Mouse (Mus musculus): ENCODE measurements around the gene Wnt1.

Gene Wnt1

DNA sequence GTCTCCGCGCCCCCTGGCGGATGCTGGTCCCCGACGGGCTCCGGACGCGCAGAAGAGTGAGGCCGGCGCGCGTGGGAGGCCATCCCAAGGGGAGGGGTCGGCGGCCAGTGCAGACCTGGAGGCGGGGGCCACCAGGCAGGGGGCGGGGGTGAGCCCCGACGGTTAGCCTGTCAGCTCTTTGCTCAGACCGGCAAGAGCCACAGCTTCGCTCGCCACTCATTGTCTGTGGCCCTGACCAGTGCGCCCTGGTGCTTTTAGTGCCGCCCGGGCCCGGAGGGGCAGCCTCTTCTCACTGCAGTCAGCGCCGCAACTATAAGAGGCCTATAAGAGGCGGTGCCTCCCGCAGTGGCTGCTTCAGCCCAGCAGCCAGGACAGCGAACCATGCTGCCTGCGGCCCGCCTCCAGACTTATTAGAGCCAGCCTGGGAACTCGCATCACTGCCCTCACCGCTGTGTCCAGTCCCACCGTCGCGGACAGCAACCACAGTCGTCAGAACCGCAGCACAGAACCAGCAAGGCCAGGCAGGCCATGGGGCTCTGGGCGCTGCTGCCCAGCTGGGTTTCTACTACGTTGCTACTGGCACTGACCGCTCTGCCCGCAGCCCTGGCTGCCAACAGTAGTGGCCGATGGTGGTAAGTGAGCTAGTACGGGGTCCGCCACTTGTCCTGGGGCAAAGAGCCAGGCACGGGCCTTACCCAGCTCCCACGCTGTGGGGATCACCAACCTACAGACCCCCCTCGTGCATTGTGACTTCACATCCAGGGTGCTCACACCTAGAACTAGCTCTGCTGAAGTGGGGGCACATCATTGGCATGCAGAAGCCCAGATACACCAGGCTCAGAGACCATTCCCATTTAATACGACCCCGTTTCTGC lies at the start of gene Wnt1:
Wnt1 (plus strand) TSS at position 197 of the 875 bp plus-strand sequence.
- peak in 1 of 2 experiments; percentile 55 for DNase-seq (ENCODE audit: low spot score in 2 of 2)

DNA sequence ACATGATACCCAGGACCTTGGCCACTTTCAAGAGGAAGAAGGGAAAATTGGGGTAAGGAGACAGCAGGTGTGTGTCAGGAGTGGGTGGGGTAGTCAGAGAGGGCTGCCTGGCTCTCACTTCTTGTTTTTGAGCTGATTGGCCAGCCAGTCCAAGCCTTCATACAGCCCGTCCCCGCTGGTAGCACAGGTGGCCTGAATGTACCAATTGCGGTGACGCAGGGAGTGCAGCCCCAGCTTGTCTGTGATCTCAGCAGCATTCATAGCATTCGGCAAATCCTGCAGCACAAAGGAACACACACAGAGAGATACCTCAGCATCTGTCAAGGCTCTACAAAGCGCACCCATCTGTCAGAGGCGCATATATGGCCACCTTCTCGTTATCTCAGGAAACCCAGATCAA lies 49.4 kb upstream of the Wnt1 start:
- DNase-seq (ENCODE audit: low spot score in 2 of 2), result no peak

- DNase-seq (ENCODE audit: low spot score in 2 of 2), result no peak
Observed at GRCm38 (mm10) chr15:98742766-98743428, 46.8 kb upstream of the Wnt1 start.

- peak; percentile 59 to 77 for DNase-seq (ENCODE audit: low spot score in 2 of 2)
Observed at GRCm38 (mm10) chr15:98743863-98744262, 45.8 kb upstream of the Wnt1 start.

GRCm38 (mm10) chr15:98746344-98746965 lies 43.2 kb upstream of the Wnt1 start:
- no peak for DNase-seq (ENCODE audit: low spot score in 2 of 2)

GRCm38 (mm10) chr15:98747296-98747695 lies 42.4 kb upstream of the Wnt1 start:
- no peak for DNase-seq (ENCODE audit: low spot score in 2 of 2)

DNA sequence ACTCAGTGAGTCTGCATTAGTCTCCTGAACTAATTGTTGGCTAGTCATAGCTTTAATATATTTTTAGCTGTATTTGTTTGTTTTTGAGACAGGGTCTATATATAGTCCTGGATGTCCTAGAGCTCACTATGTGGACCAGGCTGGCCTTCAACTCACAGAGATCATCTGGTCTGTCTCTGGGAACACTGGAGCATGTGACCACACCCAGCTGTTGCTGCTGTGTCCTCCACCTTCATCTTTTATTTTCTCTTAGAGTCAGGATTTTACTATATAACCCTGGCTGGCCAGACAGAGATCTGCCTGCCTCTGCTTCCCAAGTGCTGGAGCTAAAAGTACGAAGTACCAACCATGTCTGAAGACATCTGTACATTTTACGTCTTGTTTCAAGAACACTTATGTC lies 40.6 kb upstream of the Wnt1 start:
- DNase-seq (ENCODE audit: low spot score in 2 of 2), result no peak

DNA sequence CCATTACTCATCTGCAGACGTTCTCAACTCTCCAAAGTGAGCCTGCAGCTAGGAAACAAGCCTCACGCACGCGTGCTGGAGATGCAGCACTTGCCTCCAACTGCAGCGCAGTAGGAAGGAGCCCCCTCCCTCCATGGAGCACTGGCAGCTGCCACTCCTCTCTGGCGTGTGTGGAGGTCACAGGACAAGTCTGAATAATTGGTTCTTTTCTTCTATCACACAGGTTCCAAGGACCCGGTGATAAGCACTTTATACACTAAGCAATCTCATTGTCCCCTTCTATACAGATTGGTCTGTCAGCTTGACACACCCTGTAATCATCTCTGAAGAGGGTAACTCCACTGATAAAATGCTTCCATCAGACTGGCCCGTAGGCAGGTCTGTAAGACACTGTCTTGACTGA lies 36.6 kb upstream of the Wnt1 start:
- no peak for DNase-seq (ENCODE audit: low spot score in 2 of 2)

DNA sequence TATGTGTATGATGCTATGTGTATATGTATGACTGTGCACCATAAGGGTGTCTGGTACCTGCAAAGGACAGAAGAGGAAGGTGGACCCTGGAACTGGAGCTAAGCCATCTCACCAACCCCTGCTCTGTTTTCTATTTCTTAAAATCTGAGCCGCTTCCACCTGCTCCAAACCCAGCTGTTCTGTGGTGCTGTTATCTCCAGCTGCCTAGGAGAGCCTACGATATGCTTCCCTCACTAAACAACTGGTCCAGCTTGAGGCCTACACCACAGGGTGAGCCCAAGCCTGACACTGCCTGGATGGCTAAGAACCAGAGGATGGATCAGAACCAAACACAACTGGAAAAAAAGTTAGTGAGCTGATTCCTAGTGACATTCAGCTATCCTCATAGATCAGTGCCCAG lies 35.5 kb upstream of the Wnt1 start:
- no peak for DNase-seq (ENCODE audit: low spot score in 2 of 2)

GRCm38 (mm10) chr15:98762201-98762621 lies 27.4 kb upstream of the Wnt1 start:
- DNase-seq (ENCODE audit: low spot score in 2 of 2), result peak in 1 of 2 experiments; percentile 40

DNA sequence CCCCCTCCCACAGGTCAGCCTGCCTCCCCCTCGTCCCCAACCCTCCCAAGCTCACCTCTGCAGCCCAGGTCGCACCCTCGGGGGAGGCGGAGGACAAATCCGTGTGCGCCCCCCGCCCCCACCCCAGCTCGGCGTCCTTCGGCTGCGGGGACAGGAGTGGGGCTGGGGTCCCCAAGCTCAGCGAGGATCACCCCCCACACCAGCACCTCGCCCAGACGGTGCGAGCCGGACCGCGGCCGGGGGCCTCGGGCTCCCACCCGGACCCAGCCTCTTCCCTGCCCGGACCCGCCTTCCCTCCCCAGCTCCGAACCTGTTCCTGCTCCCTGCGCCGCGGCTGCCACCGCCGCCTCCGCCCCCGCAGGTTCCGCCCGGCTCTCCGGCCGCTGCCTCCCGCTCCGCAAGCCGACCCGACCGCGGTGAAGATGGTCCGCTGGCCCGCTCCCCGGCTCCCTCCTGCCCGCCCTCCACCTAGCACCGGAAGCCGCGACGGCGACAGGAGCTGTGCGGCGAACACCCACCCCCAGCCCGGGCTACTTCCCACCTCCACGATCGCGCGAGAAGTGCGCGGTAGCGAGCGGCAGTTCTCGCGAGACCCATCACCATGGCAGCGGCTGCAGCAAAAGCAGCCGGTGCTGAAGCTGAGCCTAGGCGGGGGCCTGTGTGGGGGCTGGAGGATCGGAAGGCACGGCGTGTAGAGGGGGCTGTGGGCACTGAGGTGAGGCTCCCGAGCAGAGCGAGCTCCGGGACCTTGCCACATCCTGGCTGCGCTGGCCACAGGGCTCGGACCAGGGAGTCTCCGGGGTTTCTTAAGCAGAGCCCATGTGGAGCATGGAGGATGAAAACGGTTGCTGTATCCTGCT lies 26.8 kb upstream of the Wnt1 start, which contains the start of gene Arf3:
Arf3 (minus strand) TSS at position 545 of the 860 bp plus-strand sequence.
- DNase-seq (ENCODE audit: low spot score in 2 of 2), result peak; percentile 93 to 95

DNA sequence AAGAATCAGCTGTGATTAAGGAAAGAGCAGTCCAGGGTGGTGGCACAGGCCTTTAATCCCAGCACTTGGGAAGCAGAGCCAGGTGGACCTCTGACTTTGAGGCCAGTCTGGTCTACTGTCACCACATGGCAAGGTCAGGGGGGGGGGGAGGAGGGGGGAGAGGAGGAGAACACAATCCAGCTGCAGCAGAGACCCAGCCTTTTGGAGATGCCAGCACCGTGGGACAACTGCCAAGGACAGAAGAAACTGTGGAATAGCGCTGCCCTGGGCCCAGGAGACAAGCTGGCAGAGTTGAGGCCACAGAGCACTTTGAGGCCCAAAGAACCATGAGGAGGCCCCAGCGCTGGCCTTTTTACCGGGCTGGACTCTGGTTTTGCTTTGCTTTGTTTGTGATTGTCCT lies 23.7 kb upstream of the Wnt1 start:
- no peak for DNase-seq (ENCODE audit: low spot score in 2 of 2)

DNA sequence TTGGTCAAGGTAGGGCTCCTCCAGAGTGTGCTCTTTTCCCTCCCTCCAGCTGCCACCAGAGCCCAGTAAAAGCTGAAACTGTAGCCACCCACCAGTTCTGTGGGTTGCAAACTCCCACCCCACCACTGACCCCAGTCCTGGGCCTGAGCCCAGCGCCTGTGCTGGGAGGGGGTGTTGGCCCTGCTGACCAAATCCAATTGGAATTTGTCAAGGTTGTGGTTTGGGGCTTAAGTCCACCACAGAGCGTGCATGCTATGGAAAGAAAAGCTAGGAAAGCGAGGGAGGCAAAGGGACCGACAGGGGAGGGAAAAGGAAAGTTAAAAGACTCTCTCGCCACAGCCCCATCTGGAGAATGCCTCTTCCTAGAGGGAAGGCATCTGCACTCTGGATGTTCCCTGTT lies 21.4 kb upstream of the Wnt1 start:
- no peak for DNase-seq (ENCODE audit: low spot score in 2 of 2)

GRCm38 (mm10) chr15:98771813-98772425 lies 17.7 kb upstream of the Wnt1 start:
- DNase-seq (ENCODE audit: low spot score in 2 of 2), result no peak

GRCm38 (mm10) chr15:98772511-98773211 lies 17.0 kb upstream of the Wnt1 start:
- peak in 1 of 2 experiments; percentile 37 for DNase-seq (ENCODE audit: low spot score in 2 of 2)

- DNase-seq (ENCODE audit: low spot score in 2 of 2), result no peak
Observed at GRCm38 (mm10) chr15:98774096-98774495, 15.6 kb upstream of the Wnt1 start.

- no peak for DNase-seq (ENCODE audit: low spot score in 2 of 2)
Observed at GRCm38 (mm10) chr15:98775533-98775932, 14.1 kb upstream of the Wnt1 start.

DNA sequence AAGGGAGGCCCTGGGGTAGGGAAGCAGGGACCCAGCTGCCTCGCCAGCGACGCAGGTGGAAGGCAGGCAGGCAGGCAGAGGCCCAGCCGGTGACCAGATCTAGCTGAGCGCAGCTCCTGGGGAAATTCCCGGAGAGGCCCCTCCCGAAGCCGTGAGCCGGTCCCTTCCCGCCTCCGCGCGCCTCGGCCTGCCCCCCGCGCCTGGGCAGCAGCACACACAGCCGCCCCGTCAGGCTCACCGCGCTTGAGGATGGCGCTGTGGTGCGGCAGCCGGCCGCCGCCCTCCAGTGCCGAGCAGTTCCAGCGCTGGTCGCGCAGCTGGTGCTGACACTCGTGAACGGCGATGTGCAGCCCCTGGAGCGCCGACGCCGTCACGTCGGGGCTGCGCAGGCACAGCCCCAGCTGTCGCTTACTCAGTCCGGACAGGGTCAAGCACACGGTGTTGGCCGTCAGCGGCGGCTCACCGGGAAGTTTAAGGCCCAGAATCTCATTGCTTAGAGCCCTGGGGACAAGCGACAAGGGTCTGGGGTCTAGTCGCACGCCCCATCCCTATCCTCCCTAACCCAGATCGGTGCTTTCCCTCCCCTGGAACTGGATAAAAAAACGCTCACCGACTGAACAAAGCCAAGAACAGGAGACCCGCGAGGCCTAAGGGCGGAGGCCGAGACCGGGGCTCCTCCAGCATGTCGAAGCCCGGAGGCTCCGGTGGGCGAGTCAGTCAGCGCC lies 13.2 kb upstream of the Wnt1 start:
- no peak for DNase-seq (ENCODE audit: low spot score in 2 of 2)

- DNase-seq (ENCODE audit: low spot score in 2 of 2), result no peak
Observed at GRCm38 (mm10) chr15:98777005-98777616, 12.5 kb upstream of the Wnt1 start.

Measured in natural killer cell, adult 2 months (primary cell).